Mouse (Mus musculus): Measurements from ENCODE around the gene Rbm17.
"Not testable (repeated sequence)": the region's sequence is repeated elsewhere in the genome, so short reads cannot be mapped to it uniquely, and the experiment has no call there.

Rbm17 gene

DNA sequence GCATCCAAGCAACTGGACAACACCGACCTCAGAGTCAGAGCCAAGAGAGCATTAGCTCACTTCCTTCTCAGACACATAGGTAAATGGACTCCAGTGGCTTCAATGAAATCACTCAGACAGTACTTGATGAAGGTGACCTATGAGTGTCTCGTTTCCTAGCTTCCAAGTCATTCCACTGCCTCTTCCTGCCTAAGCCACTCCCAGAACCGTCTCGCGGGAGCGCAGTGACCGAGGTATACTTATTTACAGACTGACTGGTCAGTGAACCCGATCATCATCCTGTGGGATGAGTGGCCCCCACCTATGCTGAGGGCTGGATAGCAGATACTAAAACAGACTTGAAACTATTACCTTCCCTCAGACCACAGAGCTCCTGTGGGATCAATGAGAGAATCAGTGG lies 57.9 kb downstream of the Rbm17 start:
- DNase-seq (ENCODE audit: low spot score in 2 of 2), result no peak

DNA sequence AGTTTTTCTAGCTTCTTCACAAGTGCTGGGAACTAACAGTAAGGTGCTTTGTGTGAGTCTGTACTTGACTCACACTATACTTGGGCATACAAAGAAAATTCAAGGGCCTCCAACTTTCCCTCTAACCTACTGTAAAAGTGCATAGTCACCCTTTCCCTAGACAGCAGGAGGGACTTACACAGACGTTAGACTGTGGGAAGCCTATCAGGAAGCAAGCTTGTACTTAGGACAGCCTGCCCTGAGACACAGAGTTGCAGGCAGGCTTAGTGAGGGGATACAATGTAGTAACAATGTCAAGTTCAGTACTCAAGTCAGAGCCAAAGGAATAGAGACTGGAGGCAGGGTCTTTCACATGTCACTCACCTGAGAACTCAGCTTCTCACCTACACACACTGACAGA lies 58.6 kb downstream of the Rbm17 start:
- no peak for DNase-seq (ENCODE audit: low spot score in 2 of 2)

GRCm38 (mm10) chr2:11544342-11544741 lies 59.6 kb downstream of the Rbm17 start:
- no peak for DNase-seq (ENCODE audit: low spot score in 2 of 2)

DNA sequence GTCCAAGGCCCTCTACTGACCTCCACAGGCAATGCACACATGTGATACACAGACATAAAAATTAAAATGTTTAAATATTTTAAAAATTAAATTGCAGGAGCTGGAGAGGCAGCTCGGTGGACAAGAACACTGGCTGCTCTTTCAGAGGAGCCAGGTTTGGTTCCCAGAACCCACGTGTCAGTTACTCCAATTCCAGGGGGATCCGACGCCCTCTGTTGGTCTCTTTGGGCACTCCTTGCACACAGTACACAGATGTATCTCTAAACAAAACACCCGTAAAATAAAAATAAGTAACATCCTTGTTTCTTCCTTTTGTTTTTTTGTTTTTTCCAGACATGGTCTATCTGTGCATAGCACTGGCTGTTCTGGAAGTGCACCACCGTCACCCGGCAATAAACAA lies 60.8 kb downstream of the Rbm17 start:
- no peak for DNase-seq (ENCODE audit: low spot score in 2 of 2)

DNA sequence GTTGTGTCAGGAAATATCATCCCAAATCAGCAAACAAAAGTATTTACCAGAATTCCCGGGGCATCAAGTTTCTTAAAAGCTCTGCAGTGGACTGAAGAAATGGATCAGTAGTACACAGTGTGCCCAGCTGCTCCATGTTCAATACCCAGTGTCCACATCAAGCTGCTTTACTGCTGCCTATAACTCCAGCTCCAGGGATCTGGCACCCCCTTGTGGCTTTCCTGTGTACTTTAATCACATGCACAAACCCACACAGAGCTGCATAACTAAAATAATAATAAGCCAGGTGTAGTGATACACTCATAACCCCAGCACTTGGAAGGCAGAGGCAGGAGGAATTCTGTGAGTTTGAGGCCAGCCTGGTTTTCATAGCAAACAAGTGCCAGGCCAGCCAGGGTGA lies 61.3 kb downstream of the Rbm17 start:
- peak; percentile 46 to 85 for DNase-seq (ENCODE audit: low spot score in 2 of 2)

- DNase-seq (ENCODE audit: low spot score in 2 of 2), result no peak
Measured at GRCm38 (mm10) chr2:11542121-11542520, 61.8 kb downstream of the Rbm17 start.

GRCm38 (mm10) chr2:11541528-11541927 lies 62.4 kb downstream of the Rbm17 start:
- DNase-seq (ENCODE audit: low spot score in 2 of 2), result not testable (repeated sequence)

DNA sequence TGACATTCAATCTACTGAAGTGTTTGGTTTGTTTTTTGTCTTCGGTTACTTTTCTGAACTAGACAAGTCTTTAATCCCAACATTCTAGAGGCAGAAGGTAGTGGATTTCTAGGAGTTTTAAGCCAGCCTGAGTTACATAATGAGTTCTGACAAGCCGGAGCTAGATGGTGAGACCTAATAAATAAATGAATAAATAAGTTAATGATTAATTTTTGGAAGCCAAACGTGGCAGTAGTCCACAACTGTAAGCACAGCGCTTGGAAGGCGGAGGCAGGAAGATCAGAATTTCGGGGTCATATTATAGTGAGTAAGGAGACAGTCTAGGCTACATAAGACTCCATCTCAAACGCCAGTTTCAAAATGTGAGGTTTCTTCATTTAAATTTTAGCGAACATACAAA lies 68.0 kb downstream of the Rbm17 start:
- no peak for DNase-seq (ENCODE audit: low spot score in 2 of 2)

All from spleen, postnatal 10 days (tissue).